Mouse (Mus musculus): ENCODE measurements around the gene Pcp4l1. TPM values are rescaled to one million over a fixed set of nuclear protein-coding genes. Genes with fewer than 3 reads are reported as not detected.
"Not testable (repeated sequence)": the region's sequence is repeated elsewhere in the genome, so short reads cannot be mapped to it uniquely, and the experiment has no call there.

Gene Pcp4l1
- 37.7 and 40.5 TPM in 2 replicates for total RNA-seq (2021)
- long read RNA-seq, experiment 1, transcript Pcp4l1-201 (3 exons, 1,577 nt) = major isoform, 42 of 43 reads
- long read RNA-seq, experiment 1, partial matches to known transcripts = 0 of 43 reads
- long read RNA-seq, experiment 1, other reads (novel, unspliced or antisense) = 1 of 43 reads
- long read RNA-seq, experiment 2, transcript Pcp4l1-201 (3 exons, 1,577 nt) = major isoform, 50 of 54 reads
- long read RNA-seq, experiment 2, partial matches to known transcripts = 3 of 54 reads
- long read RNA-seq, experiment 2, other reads (novel, unspliced or antisense) = 1 of 54 reads

DNA sequence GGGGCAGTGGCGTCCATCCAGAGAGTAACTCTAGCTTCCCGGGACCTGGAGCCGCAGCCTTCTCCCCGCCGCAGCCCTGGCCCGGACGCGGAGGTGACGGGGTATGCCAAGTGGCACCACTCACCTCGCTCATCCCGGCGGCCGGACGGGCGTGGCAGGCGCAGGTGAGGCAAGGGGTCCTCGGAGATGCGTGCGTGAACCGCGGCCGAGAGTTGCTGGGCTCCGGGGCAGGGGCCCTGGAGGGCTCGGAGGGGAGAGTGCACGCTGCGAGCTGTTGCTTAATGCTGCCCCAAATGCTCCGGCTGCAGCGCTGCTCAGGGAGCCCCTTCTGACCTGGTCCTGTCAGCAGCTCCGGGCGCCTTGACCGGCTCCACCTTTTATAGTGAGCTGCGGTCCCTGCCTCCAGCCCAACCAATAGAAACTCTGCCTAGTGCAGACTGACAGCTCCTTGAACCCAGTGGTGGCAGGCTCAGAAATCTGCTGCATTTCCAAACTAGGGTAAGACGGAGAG lies at the start of gene Pcp4l1:
TSS of gene Pcp4l1 (minus strand) at position 382 of the 511 bp plus-strand sequence.
- peak; percentile 80 for DNase-seq

DNA sequence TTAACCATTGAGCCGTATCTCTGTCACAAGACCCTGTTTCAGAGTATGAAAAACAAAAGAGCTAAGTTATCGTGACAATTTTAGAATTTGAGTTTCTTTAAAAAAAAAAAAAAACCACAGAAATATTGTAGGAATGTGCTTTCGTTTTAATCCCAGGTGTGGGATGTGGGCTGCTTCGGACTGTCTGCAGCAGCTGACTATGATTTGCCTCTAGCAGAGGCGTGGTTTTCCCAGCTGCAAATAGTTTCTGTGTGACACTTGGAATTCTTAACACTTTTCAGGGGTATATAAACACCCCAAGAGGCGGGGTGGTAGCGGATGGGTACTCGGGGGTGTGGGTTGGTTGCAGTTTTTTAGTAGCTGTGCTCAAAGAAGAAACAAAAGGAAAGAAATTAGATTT lies 49.3 kb upstream of the Pcp4l1 start:
- no peak for DNase-seq

DNA sequence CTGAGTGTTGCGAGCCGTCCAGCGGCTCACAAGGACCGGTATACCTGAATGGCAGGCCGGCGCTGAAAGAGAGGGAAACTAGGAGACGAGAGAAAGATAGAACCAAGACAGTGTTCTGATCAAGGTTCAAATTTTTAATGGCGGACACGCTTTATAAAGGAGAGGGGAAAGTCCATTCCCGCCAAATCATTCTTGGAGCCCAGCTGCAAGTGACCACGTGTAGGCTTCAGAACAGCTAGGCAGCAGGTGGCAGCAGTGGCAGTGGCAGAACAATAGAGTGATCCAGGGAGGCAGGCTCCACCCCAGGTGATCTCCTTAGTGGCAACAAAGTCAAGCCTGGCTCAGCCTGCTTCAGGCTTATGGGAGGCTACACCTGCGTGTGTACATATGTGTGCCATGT lies 45.9 kb upstream of the Pcp4l1 start:
- DNase-seq = not testable (repeated sequence)

DNA sequence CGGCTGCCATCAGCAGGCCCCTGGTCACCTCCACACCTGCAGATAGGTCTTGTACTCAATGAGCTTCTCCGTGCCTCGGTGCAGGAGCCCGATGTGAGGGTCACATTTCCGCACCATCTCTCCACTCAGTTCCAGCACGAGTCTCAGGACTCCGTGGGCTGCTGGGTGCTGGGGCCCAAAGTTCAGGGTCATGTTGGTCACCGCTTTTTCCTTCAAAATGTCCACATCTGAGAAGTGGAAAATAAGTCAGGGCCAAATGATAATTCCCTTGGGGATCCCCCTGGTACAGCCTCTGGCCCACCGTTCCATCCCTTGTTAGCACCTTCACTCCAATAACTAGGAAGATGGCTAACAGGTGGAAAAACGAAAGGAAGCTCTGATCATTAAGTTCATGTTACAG lies 44.8 kb upstream of the Pcp4l1 start:
- peak; percentile 40 for DNase-seq

DNA sequence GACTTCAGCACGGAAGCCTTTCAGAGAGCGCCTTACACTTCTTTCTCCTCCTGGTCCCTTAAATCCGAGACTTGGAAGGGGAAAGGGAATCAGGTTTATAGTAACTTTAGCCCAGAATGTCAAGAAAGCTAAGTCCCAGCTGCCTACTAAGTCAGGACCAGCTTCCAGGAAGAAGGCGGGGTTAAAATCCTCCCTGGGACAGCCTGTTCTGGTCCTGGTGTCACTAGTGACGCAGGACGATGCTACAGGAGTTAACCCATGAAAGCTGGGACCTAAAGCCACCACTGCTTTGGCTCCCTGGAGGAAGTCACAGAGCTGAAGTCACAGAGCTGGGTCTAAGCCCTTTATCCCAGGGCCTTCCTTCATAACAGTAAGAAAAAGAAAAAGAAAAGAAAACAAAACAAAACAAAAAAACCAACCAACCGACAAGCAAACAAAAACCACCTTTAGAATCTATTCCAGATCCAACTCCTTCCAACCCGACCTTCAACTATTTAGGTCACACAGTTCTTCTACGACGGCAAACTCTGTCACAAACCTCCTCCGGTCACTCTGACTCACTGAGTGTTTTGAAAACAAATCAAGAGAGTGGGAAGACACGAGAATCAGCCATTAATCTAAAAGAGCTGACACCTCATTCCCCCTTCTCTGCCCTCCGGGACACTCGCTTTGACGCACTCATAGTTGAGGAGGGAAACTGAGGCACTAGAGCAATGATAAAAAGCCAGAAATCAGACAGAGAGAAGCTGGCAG lies 44.1 kb upstream of the Pcp4l1 start:
- DNase-seq = peak; percentile 78

DNA sequence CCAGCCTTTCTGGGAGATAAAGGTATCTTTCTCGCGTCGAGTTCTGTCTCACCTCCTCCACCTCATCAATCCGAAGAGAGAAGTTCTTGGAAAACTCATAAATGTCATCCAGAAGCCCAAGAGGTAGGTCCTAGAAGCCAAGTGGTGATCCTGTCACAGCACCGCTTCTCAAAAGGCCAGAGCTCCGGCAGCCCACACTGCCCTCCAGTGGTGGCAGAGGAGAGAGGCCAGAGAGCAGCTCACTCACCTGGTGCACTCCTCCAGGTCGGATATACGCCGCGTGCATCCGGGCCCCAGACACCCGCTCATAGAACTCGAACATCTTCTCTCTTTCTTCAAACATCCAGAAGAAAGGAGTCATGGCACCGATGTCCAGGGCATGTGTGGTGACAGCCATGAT lies 42.4 kb upstream of the Pcp4l1 start:
- peak; percentile 85 for DNase-seq

DNA sequence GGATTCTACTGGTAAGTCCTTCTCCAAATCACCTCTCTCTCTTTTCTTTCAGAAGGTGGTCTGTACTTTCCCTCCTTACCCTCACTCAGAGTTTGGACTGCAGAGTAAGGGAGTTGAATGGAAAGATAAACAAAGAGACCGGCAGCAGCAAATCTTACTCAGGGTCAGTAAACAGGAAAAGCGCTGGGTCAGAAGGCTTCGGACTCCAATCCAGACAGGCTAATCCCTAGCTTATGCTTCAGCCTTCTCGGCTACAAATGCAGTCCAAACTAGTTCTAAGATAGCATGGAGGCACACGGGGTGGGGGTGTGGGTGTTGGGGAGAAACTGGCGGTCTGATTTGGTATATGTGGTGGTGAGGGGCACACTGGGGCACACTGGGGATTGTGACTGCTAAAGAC lies 41.4 kb upstream of the Pcp4l1 start:
- no peak for DNase-seq

DNA sequence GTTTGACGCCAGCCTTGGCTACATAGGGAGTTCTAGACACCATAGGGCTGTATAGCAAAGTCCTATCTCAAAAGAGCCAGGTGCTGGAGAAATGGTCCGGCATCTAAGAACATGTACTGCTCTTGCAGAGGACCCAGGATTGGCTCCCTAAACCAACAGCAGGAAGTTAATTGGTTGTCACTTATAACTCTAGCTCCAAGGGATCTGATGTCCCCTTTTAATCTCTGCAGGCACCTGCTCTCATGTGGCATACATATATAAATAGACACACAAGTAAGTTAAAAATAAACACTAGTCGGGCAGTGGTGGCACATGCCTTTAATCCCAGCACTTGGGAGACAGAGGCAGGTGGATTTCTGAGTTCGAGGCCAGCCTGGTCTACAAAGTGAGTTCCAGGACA lies 39.7 kb upstream of the Pcp4l1 start:
- DNase-seq = no peak

DNA sequence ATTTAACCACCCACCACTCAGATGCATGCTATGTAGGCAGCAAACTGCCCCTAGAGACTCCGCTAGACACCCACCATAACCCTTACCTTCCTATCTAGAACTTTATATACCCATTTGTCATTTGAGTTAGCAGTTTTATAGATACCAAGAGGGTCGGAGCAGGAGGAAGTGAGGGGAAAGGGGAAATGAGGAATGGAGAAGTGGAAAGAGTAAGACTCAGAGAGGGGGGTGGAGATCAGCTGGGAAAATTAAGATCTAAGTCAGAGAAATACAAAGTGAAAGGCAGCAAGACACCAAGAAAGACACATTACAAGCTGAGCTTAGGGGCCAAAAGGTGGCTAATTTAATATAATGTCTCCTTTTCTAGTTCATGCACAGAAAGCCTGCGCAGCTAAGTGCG lies 38.5 kb upstream of the Pcp4l1 start:
- no peak for DNase-seq

DNA sequence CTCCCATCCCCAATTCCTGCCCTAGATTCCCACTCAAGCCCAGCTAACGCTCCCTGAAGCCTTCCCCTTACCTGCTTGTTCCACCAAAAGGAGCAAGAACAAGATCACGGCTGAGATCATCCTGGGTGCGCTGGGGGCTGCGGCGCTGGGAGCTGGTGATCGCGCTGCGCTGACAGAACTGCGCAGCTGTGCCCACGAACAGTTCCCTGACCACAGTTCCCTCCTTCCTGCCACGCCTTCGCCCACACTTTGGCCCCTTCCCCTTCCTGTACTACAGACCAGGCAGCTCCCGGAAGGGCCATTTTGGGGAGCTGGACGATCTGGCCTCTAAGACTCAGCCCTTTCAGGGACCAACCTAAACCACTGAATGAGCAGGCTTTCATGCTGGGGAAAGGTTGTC lies 38.1 kb upstream of the Pcp4l1 start, which contains the start of gene Fcer1g:
TSS of gene Fcer1g (minus strand) at position 240 of the 400 bp plus-strand sequence.
- no peak for DNase-seq

DNA sequence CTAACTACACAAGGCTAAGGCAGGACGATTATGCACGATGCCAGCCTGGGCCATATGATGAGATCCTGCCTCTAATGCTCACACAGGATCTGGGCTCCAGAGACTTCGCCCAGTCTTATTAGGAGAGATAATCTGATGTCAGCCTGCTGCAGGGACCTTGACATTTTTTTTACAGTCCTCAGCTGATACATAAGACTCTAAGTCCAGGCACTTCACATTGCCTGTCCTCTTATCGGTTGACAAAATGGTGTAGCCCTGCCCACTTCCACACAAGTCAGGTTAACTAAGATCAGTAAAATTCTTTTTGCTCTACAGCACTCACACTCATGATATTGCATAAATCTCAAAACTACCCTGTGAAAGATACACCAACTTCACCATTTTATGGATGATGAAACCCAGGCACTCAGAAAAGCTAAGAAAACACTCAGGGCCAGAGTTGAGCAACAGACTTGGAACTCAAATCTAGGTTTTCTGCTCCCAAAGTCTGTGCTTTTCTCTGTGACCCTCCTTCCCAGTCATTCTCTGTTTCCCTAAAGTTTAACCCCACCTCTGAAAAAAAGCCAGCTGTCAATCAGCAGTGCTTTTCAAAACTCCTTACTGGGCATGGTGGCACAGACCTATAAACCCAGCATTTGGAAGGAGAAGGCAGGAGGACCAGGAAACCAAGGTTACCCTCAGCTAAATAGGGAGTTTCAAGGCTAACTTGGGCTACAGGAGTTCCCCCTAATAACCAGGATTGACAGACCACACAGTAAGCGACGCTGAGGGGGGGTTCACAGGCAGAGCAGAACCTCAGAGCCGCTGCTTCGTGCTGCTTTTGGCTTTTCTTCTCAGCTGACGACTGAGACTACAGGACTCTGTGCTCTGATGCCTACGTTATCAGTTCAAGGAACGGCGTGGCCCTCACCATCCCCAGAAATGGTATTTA lies 37.0 kb upstream of the Pcp4l1 start:
- peak; percentile 44 for DNase-seq

DNA sequence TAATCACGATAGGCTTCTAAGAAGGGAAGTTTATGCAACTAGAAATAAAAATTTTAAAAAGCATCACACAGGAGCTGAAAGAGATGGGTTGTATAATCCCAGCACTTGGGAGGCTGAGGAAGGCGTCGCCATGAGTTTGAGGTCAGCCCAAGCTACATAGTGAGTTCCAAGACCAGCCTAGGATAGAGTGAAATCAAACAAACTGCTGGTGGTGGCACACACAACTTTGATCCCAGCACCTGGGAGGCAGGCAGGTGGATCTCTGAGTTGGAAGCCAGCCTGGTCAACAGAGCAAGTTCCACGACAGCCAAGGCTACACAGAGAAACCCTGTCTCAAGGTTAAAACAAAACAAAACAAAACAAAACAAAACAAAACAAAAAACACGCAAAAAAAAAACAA lies 36.3 kb upstream of the Pcp4l1 start:
- DNase-seq = no peak

DNA sequence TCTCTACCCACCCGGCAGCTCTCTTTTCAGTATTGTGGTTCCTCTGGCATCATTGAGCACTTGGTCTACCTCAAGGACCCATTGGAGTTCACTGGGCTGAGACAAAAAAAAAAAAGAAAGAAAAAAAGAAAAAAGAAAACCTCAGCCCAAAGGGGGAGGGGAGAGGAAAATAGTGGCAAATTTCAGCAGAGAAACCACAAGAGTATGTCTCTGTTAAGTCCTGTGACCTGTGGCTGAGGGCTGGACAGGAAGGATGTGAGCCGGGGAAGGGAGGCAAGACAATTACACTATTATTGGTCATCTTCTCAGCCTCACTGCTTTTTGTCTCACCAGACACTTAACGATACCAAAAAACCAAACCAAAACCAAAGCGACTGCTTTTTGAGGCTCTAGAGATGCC lies 35.8 kb upstream of the Pcp4l1 start:
- no peak for DNase-seq

DNA sequence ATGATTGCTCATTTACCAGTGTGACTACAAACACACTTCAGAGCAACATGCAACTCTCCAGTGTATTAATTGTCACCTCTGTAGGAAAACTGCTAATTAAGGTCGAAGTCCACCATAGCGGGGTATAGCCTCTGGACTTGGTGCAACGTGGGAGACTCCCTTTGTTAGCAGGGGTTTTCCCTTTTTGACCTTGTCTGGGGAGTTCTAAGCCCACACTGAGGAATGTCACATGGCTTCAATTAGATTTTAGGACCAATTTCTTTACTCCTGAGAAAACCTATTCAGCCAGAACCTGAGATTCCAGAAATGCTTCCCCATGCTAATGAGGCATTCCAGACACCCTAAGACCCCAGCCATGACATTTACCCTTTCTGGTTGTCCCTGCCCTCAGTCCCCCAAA lies 34.1 kb upstream of the Pcp4l1 start:
- no peak for DNase-seq

DNA sequence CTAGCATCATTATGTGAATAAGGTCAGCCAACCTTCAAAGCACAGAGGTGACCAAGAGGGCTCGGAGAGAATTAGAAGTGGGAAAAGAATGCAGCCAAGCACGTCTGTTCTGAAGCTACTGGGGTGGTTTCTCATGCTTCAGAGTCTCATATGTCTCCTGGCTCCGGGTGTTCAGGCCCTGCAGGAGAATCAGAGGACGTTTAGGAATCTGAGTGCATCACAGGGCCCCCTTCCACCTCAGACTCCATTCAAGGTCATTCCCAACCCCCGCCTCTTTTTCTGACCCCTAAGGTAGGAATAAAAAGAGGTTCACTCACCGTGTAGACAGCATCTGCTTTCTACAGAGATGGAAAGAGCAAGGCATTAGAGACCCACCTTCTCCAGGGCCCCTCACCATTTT lies 33.7 kb upstream of the Pcp4l1 start:
- no peak for DNase-seq

DNA sequence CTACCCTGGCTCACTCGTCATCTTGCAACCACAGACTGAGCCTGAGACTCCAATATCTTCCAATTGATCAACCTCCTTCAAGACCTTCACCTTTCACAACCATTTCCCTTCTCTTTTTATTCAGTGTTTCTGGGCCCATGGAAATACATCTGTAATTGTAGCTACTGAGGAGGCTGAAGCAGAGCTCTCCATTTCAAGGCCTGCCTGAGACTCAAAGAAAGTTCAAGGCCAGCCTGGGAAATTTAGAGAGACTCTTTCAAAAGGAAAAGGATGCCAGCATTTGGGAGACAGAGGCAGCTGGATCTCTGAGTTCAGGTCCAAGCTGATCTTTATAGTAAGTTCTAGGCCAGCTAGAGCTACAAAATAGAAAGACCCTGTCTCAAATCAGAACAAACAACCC lies 31.8 kb upstream of the Pcp4l1 start:
- DNase-seq = no peak

DNA sequence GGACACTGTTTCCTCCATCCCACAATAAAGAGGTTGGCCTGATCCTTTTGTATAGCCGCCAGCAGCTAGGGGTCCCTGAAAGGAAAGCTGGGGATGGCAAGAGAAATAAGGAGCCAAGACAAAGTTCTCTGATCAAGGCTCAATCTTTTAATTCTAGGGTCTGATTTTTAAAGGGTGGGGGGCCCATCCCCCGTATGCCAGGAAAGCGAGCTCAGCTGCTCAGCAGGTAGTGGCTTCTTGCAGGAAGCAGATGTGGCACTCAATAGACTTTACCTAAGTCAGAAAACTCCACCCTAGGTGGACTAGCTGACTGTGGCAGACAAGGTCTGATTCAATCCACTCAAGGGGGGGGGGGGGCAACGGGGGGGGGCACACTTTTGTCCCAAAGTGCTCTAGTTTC lies 30.7 kb upstream of the Pcp4l1 start:
- DNase-seq = no peak

DNA sequence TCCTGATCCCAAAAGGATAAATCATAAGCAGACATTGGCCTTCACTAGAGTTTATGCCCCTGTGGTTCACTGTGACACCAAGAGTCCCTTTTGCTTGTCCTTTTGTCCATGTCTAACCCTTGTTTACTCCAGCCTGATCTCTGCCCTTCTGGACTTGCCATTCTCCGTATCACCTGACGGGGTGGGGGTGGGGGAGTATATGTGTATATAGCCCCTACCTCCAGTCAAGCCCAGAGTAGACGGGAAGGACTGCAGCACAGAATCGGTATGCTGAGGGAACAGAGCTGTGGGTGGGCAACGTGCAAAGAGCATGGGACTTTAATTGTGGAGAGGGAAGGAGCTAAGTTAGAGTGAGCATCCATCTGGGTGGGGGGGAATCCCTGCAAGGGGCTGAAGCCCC lies 28.8 kb upstream of the Pcp4l1 start, which contains the start of gene Apoa2:
TSS of gene Apoa2 (plus strand) at position 198 of the 400 bp plus-strand sequence.
- DNase-seq = no peak

DNA sequence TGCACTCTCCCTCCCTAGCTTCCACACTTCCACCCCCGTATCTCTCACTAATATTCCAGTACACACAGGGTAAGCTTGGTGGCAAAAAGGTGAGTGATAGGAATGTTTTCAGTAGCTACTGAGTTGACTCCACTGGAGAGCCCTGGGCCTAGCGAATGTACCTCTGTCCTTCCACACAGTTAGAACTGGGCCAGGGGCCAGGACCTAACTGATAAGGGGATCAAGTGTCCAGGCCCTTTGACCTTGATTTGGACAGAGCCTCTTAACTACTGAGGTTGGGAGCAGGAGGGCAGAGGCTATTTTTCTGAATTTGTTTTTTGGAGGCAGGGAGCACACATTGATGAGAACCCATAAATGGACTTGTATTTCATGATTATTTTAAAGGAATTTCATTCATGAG lies 27.7 kb upstream of the Pcp4l1 start:
- peak; percentile 78 for DNase-seq

DNA sequence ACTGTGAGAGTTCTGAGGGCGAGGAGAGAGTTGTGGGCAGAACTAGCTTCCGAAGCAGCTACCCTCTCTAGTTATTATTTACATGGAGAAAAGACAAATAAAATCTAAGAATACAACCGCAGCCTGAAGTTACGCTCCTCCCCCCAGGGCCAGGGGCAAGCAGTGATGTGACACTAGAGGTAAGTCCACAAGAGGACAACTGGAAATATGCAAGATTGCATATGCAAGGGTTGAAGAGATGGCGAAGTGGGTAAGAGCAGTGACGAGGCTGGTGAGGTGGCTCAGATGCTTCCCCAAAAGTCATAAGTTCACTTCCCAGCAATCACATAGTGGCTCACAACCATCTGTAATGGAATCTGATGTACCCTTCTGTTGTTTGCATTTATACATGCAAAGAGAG lies 27.1 kb upstream of the Pcp4l1 start:
- DNase-seq = no peak

DNA sequence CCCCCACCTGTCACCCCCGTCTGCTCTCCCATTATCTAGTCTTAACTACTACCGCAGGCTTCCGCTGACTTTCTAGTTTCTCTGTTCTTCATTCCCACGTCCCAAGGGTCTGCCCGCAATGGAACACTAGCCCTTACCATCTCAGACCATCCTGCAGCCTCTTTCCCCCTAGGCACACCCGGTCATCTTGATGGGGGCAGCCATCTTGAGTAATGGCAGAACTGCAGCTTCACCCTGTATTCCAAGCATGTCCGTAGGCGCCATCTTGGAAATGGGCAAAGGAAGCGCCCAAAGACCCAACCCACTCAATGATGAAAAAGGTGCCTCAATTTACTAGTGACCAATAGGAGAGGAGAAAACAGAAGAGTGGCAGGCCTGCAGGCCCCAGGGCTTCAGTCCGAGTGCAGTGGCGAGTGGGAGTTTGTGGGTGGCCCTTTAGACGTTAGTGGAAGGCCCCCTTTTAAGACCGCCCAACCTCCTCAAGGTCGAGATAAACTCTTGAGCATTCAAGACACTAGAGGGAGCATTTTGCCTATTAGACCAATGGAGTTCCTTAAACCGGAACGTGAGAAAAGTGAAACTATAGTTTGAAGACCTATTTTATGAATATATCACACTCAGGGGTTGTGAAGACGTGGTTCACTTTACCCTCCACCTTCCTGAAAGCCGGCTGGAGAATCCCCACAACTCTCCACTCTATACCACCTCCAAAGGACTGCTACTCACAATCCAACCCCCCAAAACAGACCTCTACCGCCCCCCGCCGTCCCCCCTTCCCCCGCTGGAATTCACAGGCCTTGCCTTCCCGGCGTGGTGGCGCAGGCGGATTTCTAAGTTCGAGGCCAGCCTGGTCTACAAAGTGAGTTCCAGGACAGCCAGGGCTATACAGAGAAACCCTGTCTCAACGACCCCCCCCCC lies 26.4 kb upstream of the Pcp4l1 start, which contains the start of gene Tomm40l:
TSS of gene Tomm40l (minus strand) at position 277 of the 918 bp plus-strand sequence.
- peak; percentile 95 for DNase-seq

Data from adrenal gland, postnatal 14 days (tissue).